Mouse (Mus musculus): Measurements from ENCODE around the gene Cyp2c50. TPM values are rescaled to one million over a fixed set of nuclear protein-coding genes. Genes with fewer than 3 reads are reported as not detected.
"Not testable (repeated sequence)": the region's sequence is repeated elsewhere in the genome, so short reads cannot be mapped to it uniquely, and the experiment has no call there.

The Cyp2c50 gene
- total RNA-seq (2021) (1 to 10 TPM in 1 of 2 experiments, not detected in 1; 4.9 TPM), polyA plus RNA-seq (2012; rRNA removed) (0.08 TPM in 1 of 2 replicates, not detected in the other)
- long read RNA-seq, result 0 reads

DNA sequence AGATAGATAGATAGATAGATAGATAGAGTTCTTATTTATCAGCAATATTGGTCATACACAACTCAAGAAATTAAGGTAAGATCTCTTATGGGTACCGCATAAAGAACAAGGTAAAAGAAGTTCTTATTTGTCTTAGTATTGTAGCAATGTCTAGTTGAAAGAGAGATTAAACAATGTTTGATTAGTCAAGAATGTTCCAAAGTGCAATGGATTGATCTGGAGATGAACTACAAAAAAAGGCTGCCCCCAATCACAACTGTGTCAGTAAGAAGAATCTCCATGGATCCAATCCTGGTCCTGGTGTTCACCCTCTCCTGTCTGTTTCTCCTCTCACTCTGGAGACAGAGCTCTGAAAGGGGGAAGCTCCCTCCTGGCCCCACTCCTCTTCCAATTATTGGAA, at the start of gene Cyp2c50:
Gene Cyp2c50, plus strand, starts transcription at position 268 of the 400 bp plus-strand sequence.
- not testable (repeated sequence) for DNase-seq

DNA sequence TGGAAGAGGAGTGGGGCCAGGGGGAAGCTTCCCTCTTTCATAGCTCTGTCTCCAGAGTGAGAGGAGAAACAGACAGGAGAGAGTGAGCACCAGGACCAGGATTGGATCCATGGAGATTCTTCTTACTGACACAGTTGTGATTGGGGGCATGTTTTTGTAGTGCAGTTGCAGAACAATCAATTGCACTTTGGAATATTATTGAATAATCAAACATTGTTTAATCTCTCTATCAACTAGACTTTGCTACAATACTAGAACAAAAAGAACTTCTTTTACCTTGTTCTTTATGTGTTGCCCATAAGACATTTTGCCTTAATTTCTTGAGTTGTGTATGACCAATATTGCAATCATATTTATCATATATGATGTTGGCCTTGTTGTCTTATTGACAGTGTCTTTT, 15.8 kb upstream of the Cyp2c50 start, which contains the start of gene Cyp2c54:
Gene Cyp2c54, minus strand, starts transcription at position 127 of the 400 bp plus-strand sequence.
- no peak for DNase-seq

DNA sequence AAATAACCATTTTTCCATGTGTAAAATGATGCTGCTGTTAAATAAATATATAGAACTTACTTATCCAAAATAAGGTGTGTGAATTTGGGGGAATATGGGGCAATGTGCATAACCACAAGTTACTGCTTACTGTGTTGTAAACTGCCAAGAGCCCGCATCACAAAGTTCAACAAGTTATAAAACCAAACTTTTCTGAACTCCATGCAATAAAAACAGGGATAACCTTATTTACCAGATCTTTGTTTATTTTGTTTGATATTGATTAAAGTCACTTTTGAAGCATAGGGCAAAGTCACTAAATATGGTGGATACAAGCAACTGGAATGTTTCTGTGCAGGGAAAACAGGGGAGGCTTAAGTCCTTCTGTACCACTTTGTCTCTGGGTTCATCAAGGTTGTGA, 1.1 kb upstream of the Cyp2c50 start:
- DNase-seq, result no peak

DNA sequence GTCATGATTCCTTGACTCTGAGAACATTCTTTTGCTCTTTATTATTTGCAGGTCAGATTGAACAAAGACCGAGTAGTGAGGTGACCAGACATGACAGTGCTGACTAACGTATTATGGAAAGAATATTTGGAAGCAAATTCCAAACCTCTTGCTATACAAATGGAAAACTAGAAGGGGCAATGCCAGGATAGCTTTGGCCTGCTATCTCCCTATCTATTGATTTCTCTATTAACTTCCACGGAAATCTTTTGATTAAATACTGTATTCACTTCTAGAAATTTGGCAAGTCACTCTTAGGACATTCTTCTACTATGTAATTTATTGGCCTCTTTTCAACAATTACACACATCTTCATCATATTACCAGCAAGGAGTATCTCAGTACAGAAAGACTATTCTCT, 1.6 kb downstream of the Cyp2c50 start:
- no peak for DNase-seq

DNA sequence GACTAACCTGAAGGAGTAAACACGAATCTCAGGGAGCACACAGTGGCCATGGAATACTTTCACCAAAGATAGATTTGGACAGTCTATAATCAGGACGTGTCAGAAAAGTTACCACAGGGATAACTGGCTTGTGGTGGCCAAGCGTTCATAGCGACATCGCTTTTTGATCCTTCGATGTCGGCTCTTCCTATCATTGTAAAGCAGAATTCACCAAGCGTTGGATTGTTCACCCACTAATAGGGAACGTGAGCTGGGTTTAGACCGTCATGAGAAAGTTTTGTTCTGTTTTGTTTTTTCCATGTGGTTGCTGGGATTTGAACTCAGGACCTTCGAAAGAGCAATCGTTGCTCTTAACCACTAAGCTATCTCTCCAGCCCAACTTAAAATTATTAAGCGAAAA, 30.1 kb downstream of the Cyp2c50 start:
- not testable (repeated sequence) for DNase-seq

DNA sequence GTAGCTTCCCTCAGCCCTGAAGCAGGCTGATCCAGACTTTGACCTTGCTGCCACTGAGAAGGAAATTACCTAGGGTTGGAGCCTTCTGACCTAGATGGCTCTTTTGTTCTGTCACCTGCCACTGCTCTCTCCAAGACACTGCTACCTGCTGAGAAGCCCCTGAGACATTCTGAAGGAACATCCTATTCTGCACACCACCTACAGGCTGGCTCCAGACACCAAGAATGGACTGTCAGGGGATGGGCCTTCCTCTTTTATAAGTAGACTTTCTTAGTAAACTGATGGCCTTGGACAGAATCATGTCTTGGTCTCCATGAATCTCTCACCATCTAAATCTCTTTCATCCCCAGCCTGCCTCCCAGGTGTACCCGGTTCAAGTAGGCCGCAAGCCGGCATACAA, 35.7 kb downstream of the Cyp2c50 start:
- not testable (repeated sequence) for DNase-seq

DNA sequence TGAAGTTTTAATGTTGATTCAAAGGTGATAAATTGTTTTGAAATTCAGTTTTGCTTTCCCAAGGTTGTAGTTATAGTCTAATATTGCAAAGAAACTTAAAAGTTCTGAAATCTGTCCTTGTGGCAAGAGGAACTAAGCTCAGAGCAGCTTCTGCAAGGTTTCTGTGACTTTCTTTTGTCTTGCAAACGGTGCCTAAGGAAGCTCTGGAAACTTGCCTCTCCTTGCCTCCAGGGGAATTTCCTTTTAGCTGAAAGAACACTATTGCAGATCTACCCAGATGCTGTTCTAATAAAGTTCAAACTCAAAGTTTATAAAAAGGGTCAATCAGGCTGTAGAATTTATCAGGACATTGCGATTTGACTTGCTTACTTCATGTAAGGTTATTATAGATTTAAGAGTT, 37.5 kb downstream of the Cyp2c50 start:
- not testable (repeated sequence) for DNase-seq

Other genes starting within 250 kb of the Cyp2c50 start
- 1 to 10 TPM in 1 of 2 experiments, not detected in 1; 8.2 TPM for gene Cyp2c69, start 202.9 kb upstream of the Cyp2c50 start, total RNA-seq (2021)
- 0.13 TPM in 1 of 2 replicates, not detected in the other for gene Cyp2c69, start 202.9 kb upstream of the Cyp2c50 start, polyA plus RNA-seq (2012; rRNA removed)
- gene Cyp2c37, start 97.3 kb upstream of the Cyp2c50 start, total RNA-seq (2021), result 1 to 10 TPM in 1 of 2 experiments, not detected in 1; 2.2 TPM
- 0.10 TPM in 1 of 2 replicates, not detected in the other for gene Cyp2c37, start 97.3 kb upstream of the Cyp2c50 start, polyA plus RNA-seq (2012; rRNA removed)
- under 1 TPM in 1 of 2 experiments, not detected in 1; 0.81 TPM for gene Cyp2c54, start 15.9 kb upstream of the Cyp2c50 start, total RNA-seq (2021)
- not detected in 2 replicates for gene Cyp2c54, start 15.9 kb upstream of the Cyp2c50 start, polyA plus RNA-seq (2012; rRNA removed)
- 1 to 10 TPM; 1.2 to 2.4 TPM for gene Cyp2c70, start 97.6 kb downstream of the Cyp2c50 start, total RNA-seq (2021)
- gene Cyp2c70, start 97.6 kb downstream of the Cyp2c50 start, polyA plus RNA-seq (2012; rRNA removed), result not detected in 2 replicates
- 10 to 100 TPM; 20.9 to 25.8 TPM for gene Pdlim1, start 182.2 kb downstream of the Cyp2c50 start, total RNA-seq (2021)
- 3.7 and 4.9 TPM in 2 replicates for gene Pdlim1, start 182.2 kb downstream of the Cyp2c50 start, polyA plus RNA-seq (2012; rRNA removed)